Mouse (Mus musculus): ENCODE measurements around the gene Tas1r1.

GRCm38 (mm10) chr4:151985886-151986285, 52.5 kb downstream of the Tas1r1 start:
- TF ChIP-seq CTCF (IDR thresholded peaks at IDR 0.05; ENCODE audit: low read depth) (no peak), EP300 (IDR thresholded peaks at IDR 0.05; ENCODE audit: low read depth) (no peak)

Data from liver, postnatal 0 days (tissue).